Mouse (Mus musculus): ENCODE data around the gene Arap2. TPM values are rescaled to one million over a fixed set of nuclear protein-coding genes. Genes with fewer than 3 reads are reported as not detected.

Gene Arap2
- polyA plus RNA-seq (2012; rRNA removed): 8.2 and 9.3 TPM in 2 replicates

DNA sequence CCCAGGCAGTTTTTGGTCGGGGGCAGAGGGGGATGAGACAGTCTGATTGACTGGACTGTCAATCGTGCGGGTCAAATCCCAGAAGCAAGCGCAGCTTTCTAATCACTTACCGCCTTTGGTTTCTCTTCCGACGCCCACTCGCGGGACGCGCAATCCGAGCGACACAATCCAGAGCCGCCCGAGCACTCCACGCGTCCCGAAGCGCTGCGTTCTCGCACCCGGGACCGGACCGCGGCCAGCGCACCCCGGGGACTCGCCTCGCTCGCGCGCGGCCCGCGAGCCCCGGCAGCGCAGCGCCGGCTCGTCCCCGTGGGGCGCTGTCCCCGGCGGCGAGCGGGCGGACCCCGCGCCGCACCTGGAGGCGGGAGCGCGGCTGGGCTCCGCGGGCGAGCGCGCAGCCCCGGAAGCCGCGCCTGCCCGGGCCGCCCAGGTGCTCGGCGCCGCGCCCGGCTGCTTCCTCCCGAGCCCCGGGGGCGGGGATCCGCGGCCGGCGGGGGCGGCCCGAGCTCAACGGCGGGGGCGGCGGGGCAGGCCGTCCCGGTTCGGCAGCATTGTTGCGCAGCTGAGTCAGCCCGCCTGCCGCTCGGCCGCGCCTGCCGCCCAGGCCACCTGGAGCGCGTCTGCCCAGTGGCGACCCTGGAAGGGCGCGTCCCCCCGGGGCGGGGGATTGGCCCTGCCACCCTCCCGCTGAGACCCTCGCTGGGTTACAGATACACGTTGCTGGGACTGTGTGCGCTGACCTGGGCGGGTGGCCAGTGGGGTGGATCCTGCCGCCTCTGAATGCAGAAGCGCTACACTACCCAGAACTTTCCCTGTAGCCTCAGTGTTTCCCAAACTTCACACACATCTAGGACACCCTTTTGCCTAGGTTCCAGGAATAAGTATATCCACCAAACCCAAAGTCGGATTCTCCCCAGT is at the start of gene Arap2:
Arap2 (minus strand) TSS at position 376 of the 918 bp plus-strand sequence.
- peak; percentile 73 for DNase-seq (ENCODE audit: low spot score)

DNA sequence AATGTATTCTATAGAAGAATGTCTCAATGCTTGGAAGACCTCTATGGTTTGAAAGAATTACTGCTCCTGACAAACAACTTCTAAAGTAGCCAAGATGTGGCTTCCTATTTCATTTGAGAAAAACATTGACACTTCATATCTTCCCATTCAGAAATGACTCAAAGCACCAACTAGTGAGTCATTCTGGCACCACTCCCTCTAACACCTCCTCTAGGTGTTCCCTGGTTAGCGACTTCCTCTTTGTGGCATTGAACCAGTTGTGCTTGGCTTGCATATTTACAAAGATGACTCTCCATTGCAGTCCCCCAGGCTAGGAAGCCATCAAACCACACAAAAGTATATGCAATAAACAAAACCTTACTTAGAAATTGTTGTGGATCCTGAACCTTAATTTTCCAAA is 49.8 kb upstream of the Arap2 start:
- no peak for DNase-seq (ENCODE audit: low spot score)

DNA sequence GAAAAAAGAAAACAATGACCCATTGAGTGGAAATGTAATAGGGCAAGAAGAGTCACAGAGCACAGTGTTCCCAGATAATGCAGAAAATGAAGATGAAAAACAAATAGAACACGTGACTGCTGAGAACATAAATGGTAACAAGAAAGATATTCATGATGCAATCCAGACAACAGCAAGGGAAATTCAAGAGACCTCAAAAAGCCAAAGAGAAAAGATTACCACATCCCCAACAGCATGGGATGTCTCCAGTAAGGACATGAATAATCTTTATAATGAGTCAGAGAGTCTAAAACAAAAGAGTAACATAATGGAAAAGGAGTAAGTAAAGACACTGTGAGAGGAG is 48.1 kb upstream of the Arap2 start:
- DNase-seq (ENCODE audit: low spot score): no peak

DNA sequence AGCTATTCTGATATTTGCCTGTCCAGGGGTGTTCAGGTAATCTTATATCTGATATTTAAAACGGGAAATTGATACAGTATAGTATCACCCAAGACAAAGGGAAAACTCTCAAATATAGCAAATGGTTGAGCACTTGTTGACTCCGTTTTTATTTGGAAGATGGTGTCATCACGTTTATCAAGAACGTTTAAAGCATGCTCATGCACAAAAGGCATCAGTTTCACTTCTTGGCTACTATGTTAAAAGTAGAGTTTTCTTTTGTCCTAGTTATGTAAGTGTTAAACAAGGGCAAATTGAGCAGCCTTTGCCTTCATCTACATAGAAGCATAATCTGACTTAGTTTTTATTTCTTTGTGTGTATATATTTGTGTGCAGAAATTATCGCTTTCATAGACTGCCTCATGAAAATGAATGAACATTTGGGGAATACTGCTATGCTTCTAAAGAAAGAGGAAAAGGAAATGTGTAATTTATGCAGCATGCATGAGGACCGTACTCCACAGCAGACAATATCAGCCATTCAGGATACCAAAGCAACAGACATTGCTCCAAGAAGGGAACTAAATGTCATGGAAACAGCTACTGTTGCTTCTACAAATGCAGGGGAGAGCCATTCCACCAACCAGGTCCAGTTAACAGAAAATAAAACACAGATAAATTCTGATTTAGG is 47.6 kb upstream of the Arap2 start, which contains the start of gene Dthd1:
Dthd1 (plus strand) TSS at position 422 of the 670 bp plus-strand sequence.
- no peak for DNase-seq (ENCODE audit: low spot score)

DNA sequence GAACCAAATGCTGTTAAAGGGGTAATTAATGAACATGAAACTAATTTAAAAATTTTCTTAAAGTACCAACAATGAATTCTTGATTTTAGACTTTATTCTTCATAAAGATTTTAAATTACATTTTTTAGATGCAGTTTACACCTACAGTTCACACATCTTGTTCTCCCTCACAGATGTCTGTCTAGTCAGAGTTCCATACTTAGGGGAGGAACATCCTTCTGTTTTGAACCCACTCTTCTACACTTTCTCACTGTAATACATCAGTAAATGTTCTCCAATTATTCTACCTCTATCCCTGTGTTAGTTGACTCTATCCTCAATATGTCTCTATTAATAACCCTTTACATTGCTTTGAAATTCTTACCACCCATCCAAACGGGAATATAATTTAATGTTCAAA is 26.8 kb upstream of the Arap2 start:
- no peak for DNase-seq (ENCODE audit: low spot score)

DNA sequence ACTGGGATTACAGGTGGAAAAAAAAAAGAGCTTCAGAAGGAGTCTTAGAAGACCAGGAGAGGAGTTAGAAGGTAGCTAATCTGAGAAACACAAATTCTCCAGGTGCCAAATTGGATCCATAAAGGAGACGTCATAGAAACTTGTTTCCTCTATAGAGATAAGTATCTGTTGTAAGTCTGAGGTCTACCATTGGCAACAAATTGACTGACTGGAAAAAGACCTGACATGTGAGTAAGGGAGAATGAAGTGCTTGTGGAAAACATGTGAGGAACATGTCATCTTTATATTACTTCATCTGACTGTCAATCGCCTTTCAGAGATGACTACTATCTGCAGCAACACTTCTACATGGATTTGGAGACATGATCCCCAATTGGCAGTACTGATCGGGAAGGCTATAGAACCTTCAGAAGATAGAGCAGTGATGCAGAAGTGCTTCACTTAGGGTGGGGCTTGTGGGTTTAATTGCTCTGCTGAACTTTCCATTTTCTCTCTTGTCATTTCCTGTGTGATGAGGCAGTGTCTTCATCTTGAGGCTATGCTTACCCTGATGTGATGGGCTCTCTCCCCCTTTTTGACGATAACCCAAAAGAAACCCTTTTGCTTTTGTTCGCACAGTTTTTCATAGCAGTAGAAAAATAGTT is 25.1 kb upstream of the Arap2 start:
- no peak for DNase-seq (ENCODE audit: low spot score)

DNA sequence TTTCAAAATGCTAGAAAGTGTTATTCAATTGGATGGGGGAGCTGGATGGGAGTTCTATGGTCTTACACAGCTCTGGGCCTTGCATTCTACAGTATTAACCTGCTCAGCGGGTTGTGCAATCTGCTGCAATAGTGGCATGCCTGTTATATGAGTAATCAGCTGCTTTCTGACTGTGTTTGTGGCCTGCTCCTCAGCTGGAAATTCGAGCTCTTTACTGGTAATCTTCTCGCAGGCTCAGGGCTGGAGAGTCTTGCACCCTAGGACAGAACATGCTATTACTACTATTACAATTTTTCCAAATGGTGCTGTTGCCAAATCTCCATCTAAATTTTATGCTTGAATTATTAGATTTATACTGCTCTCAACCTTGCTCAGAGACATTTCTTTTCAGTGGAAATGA is 20.9 kb upstream of the Arap2 start:
- DNase-seq (ENCODE audit: low spot score): no peak

DNA sequence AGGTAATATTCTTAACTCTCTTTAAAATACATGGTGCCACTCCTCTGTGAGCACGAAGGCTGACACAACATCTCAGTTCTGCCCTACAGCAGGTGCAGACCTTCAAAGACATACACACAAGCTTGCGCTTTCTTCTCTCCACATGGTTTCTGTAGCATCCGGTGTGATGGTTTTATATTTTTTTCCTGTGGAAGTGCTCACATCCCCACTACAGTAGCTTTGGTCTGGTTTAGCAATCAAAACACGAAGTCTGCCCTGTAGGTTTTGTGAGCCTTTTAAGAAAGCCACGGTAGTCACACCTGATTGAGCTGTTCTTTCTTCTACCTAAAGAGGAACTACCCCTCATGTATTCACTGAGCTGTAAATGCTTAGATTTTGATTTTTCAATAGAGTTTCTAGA is 12.7 kb upstream of the Arap2 start:
- DNase-seq (ENCODE audit: low spot score): no peak

DNA sequence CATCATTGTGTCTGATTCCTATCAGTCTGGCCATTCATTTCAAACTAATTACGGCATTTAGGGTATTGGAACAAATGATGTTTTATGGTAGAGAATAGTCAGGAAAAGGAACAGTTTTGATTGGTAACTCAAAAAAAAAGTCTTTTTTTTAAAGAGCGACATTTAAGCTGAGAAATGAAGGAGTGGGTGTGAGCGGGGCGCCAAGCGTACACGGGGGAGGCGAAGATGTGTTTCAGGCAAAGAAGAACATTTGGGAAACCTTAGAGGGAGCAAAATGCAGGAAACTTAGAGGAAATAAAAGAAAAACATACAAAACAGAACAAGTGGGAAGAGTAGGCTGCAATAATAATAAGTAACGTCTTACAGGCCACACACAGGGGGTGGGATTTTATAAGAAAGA is 11.8 kb upstream of the Arap2 start:
- DNase-seq (ENCODE audit: low spot score): no peak

DNA sequence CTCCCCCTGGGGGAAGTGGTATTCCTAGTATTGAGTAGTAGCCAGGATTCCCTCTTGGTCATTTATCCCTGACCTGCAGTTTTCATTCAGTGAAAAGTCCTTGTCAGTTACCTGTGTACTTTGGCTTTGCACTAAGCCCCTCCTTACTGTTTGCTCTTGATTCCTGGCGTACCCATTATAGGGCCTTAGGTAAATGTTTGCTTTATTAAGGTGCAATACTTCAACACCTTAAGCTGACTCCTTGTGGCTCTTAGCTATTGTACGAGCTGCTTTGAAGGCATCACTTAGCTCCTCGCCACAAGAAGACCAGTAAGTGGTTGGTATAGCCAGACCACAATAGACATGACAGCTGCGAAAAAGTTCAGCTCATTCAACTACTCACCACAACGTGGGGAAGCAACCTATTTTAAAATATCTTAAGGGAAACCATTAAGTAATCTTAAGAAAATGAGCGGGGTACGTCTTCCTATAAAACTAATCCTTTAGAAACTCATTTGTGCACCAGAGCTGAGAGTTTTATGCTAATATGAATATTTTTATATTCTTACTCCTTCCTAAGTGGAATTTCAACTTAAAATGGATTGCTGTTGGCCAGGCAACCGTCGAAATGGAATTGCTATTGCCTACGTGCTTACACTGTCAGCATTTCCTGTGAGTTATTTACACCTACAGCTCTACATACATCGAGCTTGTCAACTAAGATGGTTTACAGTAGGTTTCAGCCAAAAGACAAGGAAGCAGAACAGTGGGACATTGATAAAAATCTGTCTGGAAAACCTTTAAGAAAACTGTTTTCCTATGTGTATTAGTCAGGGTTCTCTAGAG is 6.0 kb upstream of the Arap2 start:
- no peak for DNase-seq (ENCODE audit: low spot score)

DNA sequence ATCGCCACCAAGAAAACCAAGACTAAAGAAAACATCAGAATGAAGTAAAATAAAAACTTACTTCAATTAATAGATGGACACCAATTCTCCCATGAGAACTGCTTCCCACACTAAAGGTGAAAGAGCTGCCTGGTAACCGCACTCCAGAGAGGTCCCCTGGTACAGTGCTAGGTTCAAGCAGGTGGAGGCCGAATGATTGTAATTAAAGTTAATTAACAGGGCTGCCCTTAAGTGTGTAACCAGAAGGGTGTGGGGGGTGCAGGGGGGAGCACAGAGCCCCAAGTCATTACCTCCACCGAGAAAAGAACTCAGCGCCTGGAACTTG is 538 bp downstream of the Arap2 start:
- no peak for DNase-seq (ENCODE audit: low spot score)

DNA sequence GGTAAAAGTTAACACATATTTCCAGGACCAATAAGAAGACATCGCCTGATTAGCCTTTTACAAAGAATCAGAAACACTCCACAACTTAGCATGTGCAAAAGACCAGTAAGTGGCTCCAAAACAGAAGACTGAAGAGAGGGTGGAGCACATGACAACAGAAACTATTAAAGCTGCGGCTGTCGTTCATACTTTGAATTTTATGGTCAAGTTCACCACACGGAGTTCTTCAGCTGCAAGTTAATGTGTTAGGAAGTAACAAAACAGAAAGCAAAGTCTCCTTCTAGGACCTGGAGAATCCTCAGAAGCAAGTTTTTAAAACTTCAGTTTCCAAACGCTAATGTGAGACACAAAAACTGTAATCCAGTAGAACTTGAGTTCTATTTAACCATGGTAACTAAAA is 1.8 kb downstream of the Arap2 start:
- DNase-seq (ENCODE audit: low spot score): no peak

DNA sequence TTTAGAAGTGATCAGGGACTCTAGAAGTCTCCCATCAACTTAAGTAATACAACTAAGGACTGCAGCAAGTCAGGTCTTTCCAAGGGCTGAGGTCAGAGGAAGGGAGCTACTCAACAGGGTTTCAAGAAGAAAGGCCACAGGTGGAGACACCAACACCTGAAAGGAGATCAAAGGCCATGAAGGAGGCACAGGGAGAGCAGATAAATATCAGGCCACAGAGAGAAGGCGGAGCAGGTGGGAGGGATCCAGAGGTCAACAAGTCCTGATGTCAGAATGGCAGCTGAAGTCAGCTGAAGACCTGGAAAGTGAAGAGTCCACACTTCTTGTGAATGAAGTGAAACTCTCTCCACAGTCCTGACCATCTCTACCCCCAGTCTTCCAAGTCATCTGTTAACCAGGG is 2.9 kb downstream of the Arap2 start:
- no peak for DNase-seq (ENCODE audit: low spot score)

DNA sequence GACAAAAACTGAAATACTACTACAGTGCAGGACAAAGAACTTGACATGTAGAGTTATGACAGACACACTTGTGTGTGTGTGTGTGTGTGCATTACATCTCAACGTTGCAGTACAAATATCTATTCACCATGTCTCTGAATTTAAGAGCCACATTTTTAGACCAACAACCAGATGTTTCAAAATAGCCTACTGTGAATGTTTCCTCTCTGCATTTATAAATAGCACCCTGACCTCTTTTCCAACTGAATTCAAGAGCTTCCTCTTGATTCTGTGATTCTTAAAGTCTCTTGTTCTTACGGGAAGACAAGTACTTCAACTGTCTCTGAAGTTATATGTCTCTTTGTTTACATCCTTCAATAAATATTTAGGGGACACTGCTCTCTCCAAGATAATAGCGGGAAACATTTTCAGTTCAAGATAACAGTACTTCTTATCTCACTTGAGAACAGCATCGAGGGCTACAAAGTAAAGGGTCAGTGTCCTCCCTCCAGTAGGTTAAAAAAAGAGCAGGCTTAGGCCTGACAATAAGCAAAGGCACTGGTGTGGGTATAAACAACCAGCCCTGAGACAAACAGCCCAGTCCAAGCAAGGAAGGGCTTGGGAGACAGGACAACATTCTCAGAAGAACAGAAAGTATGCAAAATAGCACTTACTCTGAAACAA is 3.5 kb downstream of the Arap2 start:
- DNase-seq (ENCODE audit: low spot score): no peak

DNA sequence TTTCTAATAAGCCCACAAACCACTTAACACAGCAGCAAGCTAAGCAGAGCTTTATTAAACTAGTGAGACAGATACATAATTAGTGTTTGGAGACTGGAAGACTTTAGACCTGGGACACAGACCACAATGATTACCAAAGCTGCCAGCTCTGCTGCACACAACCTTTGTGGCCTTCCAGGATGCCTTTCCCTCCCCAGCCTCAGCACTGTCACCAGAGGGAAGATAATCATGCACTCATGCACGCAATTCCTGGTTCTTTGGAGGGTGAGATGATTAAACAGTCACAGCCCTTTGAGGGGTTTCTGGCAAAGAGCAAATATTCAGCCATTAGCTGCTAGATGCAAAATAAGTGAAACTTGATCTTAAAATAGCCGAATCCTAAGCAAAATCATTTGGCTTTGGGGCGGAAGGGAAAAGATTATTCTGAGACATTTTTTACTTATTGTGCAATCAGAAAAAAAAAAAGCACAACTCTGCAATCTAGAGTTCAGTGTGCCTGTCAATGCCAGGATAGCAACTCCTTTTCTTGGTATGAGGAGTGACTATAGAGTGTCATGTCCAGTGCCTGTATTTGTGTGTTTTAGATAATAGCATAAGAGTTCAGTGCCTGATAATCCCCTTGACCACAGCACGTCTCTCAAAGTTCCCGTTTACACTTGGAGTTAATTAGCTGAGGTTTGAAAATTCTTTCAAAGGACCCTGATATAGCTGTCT is 5.0 kb downstream of the Arap2 start:
- no peak for DNase-seq (ENCODE audit: low spot score)

DNA sequence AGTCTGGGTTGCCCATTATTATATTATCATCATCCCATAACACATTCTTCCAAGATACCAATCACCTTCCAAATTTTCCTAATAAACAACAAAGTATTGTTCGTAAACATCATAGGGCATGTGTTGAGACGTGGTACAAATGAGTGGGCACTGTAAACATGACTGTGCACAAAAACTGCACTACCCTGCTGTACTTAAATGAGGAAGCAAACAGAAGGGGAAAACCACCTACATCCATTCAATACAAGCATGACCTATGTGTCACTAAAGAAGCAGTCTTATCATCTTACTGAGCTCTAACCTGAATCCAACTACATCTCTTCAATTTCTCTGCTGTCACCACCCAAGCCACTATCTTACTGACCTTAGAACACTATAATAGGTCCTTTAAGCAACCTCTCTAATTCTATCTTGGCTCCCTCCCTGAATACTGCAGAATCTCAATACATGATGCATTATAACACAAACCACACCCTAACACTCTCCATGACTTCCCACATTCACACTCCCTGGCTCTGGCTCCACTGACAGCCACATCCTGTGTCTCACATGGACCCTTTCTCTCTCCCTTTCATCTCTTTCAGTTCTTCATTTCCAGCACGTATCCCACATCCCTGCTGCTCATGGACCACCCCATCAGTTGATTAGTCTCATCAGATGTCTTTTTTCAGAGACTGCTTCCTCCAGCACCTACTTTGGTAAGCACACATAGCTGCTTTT is 10.0 kb downstream of the Arap2 start:
- no peak for DNase-seq (ENCODE audit: low spot score)

DNA sequence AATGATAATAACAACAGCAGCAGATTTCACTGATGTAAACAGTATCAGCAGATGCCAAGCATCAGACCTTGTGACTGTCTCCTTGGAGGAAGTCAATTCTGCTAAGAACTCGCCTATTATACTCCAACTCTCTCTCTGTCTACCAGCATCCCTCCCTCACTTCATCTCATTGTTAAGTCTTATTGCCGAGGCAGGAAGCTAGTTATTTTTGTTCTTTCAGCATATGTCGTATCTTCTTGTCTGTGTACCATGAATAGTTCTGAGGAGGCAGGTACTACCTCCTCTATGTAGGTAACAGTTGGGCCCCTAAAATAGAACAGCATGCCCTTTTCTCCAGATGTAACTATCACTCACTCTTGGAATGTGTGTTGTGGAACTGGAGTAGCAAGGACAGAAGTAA is 13.0 kb downstream of the Arap2 start:
- DNase-seq (ENCODE audit: low spot score): no peak

DNA sequence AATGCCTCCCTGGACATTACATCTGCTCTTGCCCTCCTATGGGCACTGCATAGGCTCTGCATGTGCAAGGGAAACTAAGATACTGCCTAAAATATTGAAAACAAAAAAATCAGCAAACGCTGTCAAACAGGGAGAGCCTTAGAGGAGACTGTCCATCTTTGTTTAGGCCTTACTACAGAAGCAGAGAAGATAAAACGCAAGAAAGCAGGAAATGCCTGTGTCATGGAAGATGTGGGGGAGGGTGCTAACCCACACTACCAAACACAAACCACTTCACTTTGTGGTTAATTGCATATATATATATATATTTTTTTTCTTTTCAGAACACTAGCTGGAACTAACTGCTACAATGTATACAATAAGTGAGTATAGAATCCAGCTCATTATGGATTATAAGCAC is 14.3 kb downstream of the Arap2 start:
- no peak for DNase-seq (ENCODE audit: low spot score)

DNA sequence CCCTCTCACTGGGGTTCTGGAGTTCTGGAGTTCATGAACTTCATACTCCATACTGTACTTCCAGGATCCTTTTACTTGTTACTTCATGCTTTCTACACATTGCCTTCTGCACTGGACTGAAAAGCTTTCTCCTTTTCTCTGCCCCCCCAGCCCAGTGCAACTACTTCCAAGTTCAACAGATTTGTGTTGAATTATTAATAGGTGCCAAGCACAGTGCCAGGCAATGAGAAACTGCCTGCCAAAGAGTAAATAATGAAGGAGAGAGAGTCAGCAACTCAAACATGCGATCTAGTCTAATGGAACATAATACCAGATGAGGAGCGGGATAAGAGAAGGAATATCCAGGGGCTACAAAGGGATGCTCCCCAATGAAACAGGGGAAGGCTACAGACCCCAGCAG is 17.8 kb downstream of the Arap2 start:
- DNase-seq (ENCODE audit: low spot score): no peak

DNA sequence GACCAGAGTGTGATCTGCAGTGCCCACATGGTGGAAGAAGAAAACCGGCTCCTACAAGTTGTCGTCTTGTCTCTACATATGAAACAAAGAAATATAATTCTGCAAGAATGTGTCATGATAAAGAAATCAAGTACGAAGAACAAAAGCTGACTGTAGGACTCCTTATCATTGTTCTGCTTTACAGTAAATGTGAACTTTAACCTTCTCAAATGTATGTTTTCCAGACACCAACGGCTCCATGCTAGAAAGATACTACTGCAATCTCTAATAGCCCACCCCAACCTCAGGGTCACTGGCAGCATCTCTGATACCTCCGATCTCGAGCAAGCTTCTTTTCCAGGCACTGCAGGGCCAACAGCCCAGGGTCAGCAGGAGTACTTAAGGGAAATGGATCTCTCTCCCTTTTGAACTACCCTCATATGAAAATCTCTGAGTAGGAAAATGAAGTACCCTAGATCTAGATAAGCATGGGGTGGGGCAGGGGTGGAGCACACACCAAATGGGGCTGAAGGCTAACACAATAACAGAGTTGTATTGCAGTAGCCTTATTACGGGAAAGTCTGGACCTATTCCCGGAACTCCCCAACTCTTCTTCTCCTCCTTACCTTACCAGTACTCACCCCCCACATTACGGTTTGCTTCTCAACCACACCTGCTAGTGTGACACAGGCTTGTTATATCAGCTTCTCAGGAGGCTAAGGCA is 22.6 kb downstream of the Arap2 start:
- DNase-seq (ENCODE audit: low spot score): no peak
